Mouse (Mus musculus) midbrain, embryonic 15.5 days (tissue): ENCODE results near the gene Acoxl. TPM values are rescaled to one million over a fixed set of nuclear protein-coding genes. Genes with fewer than 3 reads are reported as not detected.

ENCODE experiments used
- ATAC-seq: fragments of 200-750 bp; cut with Nextera tagmentation; replicated peaks from 2 replicates; pipeline ENCODE4 v1.8.0; 2017; ENCODE audit warnings: moderate TSS enrichment
- H3K27ac ChIP-seq: fragments of 300-500 bp; sonication (generic); 2 replicates; pipeline ENCODE4 v1.5.1; 2015; ENCODE audit warnings: mild to moderate bottlenecking, inconsistent platforms
- H3K27me3 ChIP-seq: fragments of 300-500 bp; sonication (generic); replicated peaks from 2 replicates; pipeline ENCODE4 v1.6.1; 2015; ENCODE audit warnings: inconsistent platforms
- H3K36me3 ChIP-seq: fragments of 300-500 bp; sonication (generic); replicated peaks from 2 replicates; pipeline ENCODE4 v1.6.1; 2015; ENCODE audit warnings: inconsistent platforms
- H3K4me1 ChIP-seq: fragments of 300-500 bp; sonication (generic); 2 replicates; pipeline ENCODE4 v1.6.1; 2015; ENCODE audit warnings: inconsistent platforms
- H3K4me2 ChIP-seq: fragments of 300-500 bp; sonication (generic); 2 replicates; pipeline ENCODE4 v1.6.1; 2015; ENCODE audit warnings: inconsistent platforms, mild to moderate bottlenecking, moderate library complexity
- H3K4me3 ChIP-seq: fragments of 300-500 bp; sonication (generic); 2 replicates; pipeline ENCODE4 v1.5.1; 2015; ENCODE audit warnings: mild to moderate bottlenecking, inconsistent platforms
- H3K9ac ChIP-seq: fragments of 300-500 bp; sonication (generic); 2 replicates; pipeline ENCODE4 v1.6.1; 2015; ENCODE audit warnings: mild to moderate bottlenecking, inconsistent platforms
- H3K9me3 ChIP-seq: fragments of 300-500 bp; sonication (generic); 2 replicates; pipeline ENCODE4 v1.6.1; 2016; ENCODE audit warnings: inconsistent platforms
- WGBS: fragments of 180-500 bp; shearing (Covaris S2); methylation state at CpG from one replicate; pipeline ENCODE4 v1.1.7; 2015; ENCODE audit warnings: mixed read lengths; 5-methylcytosine and 5-hydroxymethylcytosine counted together
- microRNA-seq: library from miRNA; unstranded; fragments of <30 nt; microRNA quantifications from one replicate; pipeline ENCODE4, GENCODE M21; 2016
- polyA plus RNA-seq: library from polyadenylated mRNA; unstranded; fragments of >200 nt; fragmentation: Nextera tagmentation; extraction: Ambion mirVana; gene quantifications from 2 replicates; pipeline ENCODE4 v1.2.1, GENCODE M21; 2015

The Acoxl gene
- polyA plus RNA-seq, 1 experiment from 2014 or later, result 0.13 TPM

GRCm38 (mm10) chr2:128169972-128170371 is 331.3 kb downstream of the Acoxl start:
- 76% methylated on average over 11 of the region's 11 CpGs for WGBS
- Histone ChIP-seq H3K9me3 (no peaks in the 10 kb centered on the region), H3K9ac (no peak overlapping the region), H3K27me3 (no peaks in the 10 kb centered on the region), H3K4me3 (no peak overlapping the region), H3K4me2 (no peak overlapping the region), H3K36me3 (no peaks in the 10 kb centered on the region), H3K27ac (no peak overlapping the region), H3K4me1 (no peaks in the 10 kb centered on the region)
- no peak for ATAC-seq

GRCm38 (mm10) chr2:128170614-128171013 is 331.9 kb downstream of the Acoxl start:
- 90% methylated on average over 3 of the region's 3 CpGs for WGBS

GRCm38 (mm10) chr2:128172266-128172665 is 333.6 kb downstream of the Acoxl start:
- Histone ChIP-seq H3K4me3 (no peak overlapping the region), H3K9me3 (no peaks in the 10 kb centered on the region), H3K9ac (no peak overlapping the region), H3K4me2 (no peak overlapping the region), H3K36me3 (no peaks in the 10 kb centered on the region), H3K27me3 (no peaks in the 10 kb centered on the region), H3K4me1 (peaks cover 8% of the 10 kb centered on the region), H3K27ac (no peak overlapping the region)
- no peak for ATAC-seq
- WGBS, result 91% methylated on average over 5 of the region's 5 CpGs

More at GRCm38 (mm10) chr2:128170614-128171013, 331.9 kb downstream of the Acoxl start:
- H3K27me3 ChIP-seq, result no peaks in the 10 kb centered on the region
- H3K9me3 ChIP-seq, result no peaks in the 10 kb centered on the region
- no peak overlapping the region for H3K4me3 ChIP-seq
- H3K4me1 ChIP-seq, result no peaks in the 10 kb centered on the region
- no peaks in the 10 kb centered on the region for H3K36me3 ChIP-seq
- H3K27ac ChIP-seq, result no peak overlapping the region
- no peak overlapping the region for H3K4me2 ChIP-seq
- no peak overlapping the region for H3K9ac ChIP-seq
- ATAC-seq, result no peak

Small RNA genes lying within 50 kb of the gene (microRNA-seq; reads per million reads assigned to microRNA genes)
- gene Gm22411, result not detected

Other genes with a start within 250 kb of the Acoxl start
- gene Mal, start 182.2 kb upstream of the Acoxl start, polyA plus RNA-seq, result 1.5 and 2.7 TPM in 2 replicates
- gene Mall, start 108.9 kb upstream of the Acoxl start, polyA plus RNA-seq, result 0.98 and 1.1 TPM in 2 replicates
- 16.9 and 17.7 TPM in 2 replicates for gene Nphp1, start 50.0 kb upstream of the Acoxl start, polyA plus RNA-seq
- 33.5 and 35.1 TPM in 2 replicates for gene Mtln, start 46.4 kb upstream of the Acoxl start, polyA plus RNA-seq
- gene Bub1, start 7.0 kb upstream of the Acoxl start, polyA plus RNA-seq, result 7.0 and 7.2 TPM in 2 replicates